Mouse (Mus musculus): ENCODE results near the gene Grin2d. TPM values are rescaled to one million over a fixed set of nuclear protein-coding genes. Genes with fewer than 3 reads are reported as not detected.
"Not testable (repeated sequence)": the region's sequence is repeated elsewhere in the genome, so short reads cannot be mapped to it uniquely, and the experiment has no call there.

Grin2d gene
- polyA plus RNA-seq (2012; ENCODE audit: insufficient read depth, insufficient read length, missing spikeins) = 0.24 and 0.34 TPM in 2 replicates

DNA sequence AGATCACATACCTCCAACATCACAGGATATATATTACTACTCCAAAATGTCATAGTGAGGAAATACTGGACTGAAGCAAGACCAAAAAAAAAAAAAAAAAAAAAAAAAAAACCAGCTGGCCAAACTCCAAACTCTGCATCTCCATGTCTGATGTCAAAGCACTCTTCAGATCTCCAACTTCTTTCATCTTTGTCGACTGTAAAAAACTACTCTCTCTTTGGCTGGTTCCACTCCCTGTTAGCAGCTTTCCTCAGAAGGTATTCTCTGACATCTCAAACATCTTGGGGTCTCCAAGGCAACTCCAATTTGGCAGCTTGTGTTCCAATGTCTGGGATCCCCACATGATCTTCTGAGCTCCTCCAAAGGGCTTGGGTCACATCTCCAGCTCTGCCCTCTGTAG, at the start of gene Grin2d:
Gene Grin2d, minus strand, starts transcription at position 101 of the 400 bp plus-strand sequence.
- not testable (repeated sequence) for H3K4me1 ChIP-seq (ENCODE audit: control insufficient read depth, insufficient read depth, low read length); H3K27ac ChIP-seq (ENCODE audit: insufficient read depth, low read depth, low read length); H3K4me3 ChIP-seq (ENCODE audit: insufficient read depth, low read length)

DNA sequence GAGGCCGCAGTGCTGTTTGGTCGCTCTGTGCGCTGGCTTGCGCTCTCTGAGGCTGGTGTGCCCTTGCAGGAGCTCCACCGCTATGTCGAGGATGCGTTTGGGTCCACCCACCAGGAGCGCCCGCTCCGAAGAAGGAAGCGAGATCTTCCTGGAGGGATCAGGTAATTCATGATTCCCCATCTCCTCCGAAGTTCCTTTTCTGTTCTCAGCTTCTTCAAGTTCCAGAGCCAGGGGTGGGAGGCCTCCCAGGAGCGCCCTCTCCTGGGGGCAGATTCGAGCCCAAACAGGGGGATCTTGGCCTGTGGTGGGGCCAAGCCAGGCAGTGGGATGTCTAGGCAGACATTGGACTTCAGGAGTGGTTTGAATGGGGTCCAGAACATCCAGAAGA, 46.2 kb upstream of the Grin2d start:
- TF ChIP-seq POLR2A (IDR thresholded peaks at IDR 0.05; ENCODE audit: borderline replicate concordance, low read depth, low read length) (no peak), CTCF (IDR thresholded peaks at IDR 0.05; ENCODE audit: low read depth, low read length) (no peak)
- H3K27ac ChIP-seq (ENCODE audit: insufficient read depth, low read depth, low read length) = no peak overlapping the region
- H3K4me1 ChIP-seq (ENCODE audit: control insufficient read depth, insufficient read depth, low read length) = peaks cover 13% of the 10 kb centered on the region
- peak overlapping the region; percentile 47 for H3K4me3 ChIP-seq (ENCODE audit: insufficient read depth, low read length)

DNA sequence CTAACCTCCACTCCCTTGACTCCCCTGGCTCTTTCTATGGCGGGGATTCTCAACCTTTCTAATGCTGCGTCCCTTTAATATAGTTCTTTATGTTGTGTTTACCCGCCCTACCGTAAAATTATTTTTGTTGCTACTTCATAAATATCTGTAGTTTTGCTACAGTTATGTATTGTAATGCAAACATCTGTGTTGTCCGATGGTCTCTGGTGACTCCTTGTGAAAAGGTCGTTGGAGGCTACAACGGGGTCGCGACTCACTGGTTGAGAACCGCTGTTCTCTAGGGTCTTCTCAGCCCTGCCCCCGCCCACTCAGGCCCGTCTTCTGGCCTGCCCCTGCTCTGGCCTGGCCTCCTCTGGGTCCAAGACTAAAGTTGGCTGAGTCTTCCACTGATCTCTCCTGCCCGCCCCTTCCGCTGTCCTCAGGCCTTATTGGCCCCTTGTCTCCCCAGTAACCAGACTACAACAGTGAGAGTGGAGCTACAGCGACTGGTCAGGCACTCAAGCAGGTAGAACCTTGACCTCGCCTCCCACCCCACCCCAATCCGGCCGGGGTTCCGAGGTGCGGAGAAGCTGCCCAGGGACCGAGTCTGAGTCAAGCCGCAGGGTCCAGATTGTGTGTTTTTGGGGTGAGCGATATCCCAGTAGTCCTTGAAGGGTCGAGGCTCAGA, 45.7 kb upstream of the Grin2d start, which contains the start of gene Ccdc114:
Gene Ccdc114, plus strand, starts transcription at position 311 of the 667 bp plus-strand sequence.
- Histone ChIP-seq H3K27ac (ENCODE audit: insufficient read depth, low read depth, low read length) (peak within 1 kb of the TSS; percentile 97), H3K4me3 (ENCODE audit: insufficient read depth, low read length) (peak within 1 kb of the TSS; percentile 67), H3K4me1 (ENCODE audit: control insufficient read depth, insufficient read depth, low read length) (peaks cover 15% of the 10 kb centered on the region)
- no peak for TF ChIP-seq CTCF (IDR thresholded peaks at IDR 0.05; ENCODE audit: low read depth, low read length)
- no peak for TF ChIP-seq POLR2A (IDR thresholded peaks at IDR 0.05; ENCODE audit: borderline replicate concordance, low read depth, low read length)

DNA sequence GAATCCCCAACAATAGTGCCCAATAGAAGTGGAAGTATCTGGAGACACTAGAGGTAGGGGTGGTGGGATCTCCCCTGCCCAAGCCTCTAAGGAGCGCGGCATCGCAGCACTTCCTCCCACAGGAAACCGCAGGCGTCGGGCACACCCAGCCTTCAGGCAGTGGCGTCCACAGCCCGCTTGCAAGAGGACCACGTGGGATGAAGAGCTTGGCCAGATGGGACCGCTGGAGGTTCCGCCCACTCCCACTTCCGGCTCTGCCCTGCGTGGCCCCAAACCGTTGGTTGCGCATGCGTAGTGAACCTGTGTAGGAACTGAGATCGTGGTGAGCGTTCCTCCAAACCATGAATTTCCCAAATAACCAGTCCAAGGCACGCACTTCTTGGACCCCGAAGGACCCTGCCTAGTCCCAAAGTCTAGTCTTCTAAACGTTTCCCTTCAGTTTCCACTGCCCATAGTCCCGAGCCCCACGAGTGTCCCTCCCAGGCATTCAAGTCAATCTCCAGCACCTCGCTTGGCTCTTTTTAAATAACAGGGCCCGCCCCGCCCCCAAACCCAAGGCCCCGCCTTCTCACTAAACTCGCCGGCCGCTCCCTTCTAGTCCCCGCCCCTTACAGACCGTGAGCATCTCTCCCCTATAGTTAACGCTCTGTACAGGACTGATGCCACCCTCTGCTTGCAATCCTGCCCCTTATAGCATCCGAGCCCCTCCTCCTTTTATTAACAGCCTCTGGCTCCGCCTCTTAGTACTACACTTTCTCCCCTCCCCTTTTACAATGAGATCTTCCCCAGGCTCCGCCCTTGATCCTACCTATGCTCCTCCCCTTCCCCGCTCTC, 45.0 kb upstream of the Grin2d start:
- peak overlapping the region; percentile 67 for H3K4me3 ChIP-seq (ENCODE audit: insufficient read depth, low read length)
- peaks cover 17% of the 10 kb centered on the region for H3K4me1 ChIP-seq (ENCODE audit: control insufficient read depth, insufficient read depth, low read length)
- TF ChIP-seq POLR2A (IDR thresholded peaks at IDR 0.05; ENCODE audit: borderline replicate concordance, low read depth, low read length) (peak; percentile 89; the same call in 1 of the 2 replicates), CTCF (IDR thresholded peaks at IDR 0.05; ENCODE audit: low read depth, low read length) (no peak)

DNA sequence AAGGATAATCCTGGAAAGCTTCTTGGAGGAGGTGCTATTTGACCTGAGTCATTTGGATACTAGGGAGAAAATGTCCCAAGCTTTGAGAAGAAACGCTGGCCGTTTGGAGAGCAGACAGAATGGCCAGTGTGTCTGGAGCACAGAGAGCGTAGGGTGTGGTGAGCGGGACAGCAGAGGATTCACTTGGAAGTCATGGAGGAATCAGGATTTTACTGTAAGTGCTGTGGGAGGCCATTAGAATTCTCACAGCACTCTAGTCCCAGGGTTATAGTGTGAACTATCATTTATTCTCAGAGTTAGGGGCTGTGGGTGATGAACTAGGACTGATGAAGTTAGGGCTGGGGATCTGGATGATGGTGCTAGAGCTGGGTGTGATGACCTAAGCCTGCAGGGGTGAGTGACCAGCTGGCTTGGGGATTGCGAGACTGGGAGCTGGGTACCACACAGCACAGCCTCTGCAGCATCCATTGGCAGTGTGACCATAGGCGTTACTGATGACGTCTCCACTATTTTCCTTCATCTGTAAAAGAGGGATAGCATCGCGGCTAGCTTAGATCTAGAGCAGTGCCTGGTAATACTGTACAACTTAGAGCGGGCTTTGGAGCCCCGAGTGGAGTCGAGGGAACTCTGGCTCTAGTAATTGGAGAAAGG, 43.9 kb upstream of the Grin2d start:
- H3K4me3 ChIP-seq (ENCODE audit: insufficient read depth, low read length) = peak overlapping the region; percentile 19; the same call in 1 of the 2 replicates
- H3K4me1 ChIP-seq (ENCODE audit: control insufficient read depth, insufficient read depth, low read length) = peaks cover 23% of the 10 kb centered on the region
- peak overlapping the region; percentile 95 for H3K27ac ChIP-seq (ENCODE audit: insufficient read depth, low read depth, low read length)
- TF ChIP-seq CTCF (IDR thresholded peaks at IDR 0.05; ENCODE audit: low read depth, low read length) (no peak), POLR2A (IDR thresholded peaks at IDR 0.05; ENCODE audit: borderline replicate concordance, low read depth, low read length) (no peak)

More for the DNA sequence above, 45.0 kb upstream of the Grin2d start:
- peak overlapping the region; percentile 97 for H3K27ac ChIP-seq (ENCODE audit: insufficient read depth, low read depth, low read length)

DNA sequence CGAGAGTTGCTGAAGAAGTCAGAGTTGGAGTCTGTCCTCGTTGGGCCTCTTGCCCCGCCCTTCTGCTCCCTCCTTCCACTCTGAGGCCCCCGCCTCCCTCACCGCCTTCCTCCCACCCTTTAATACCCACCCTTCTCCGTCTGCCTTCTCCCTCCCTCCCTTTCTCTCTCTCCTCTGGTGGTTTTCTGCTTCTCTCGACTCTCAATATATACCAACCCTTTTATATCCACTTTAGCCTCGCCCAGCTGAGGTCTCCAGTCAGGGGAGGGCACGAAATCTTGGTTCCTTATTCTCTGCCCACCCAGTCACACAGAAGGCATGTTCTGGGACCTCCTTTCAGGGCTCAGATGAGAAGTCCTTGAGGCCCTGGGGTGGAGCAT, 43.1 kb upstream of the Grin2d start, which contains the start of gene Emp3:
Gene Emp3, minus strand, starts transcription at position 163 of the 380 bp plus-strand sequence.
- Histone ChIP-seq H3K4me3 (ENCODE audit: insufficient read depth, low read length) (peak within 1 kb of the TSS; percentile 82), H3K4me1 (ENCODE audit: control insufficient read depth, insufficient read depth, low read length) (peaks cover 26% of the 10 kb centered on the region), H3K27ac (ENCODE audit: insufficient read depth, low read depth, low read length) (peak within 1 kb of the TSS; percentile 95)
- TF ChIP-seq CTCF (IDR thresholded peaks at IDR 0.05; ENCODE audit: low read depth, low read length) (no peak), POLR2A (IDR thresholded peaks at IDR 0.05; ENCODE audit: borderline replicate concordance, low read depth, low read length) (peak; percentile 46; the same call in 1 of the 2 replicates)

DNA sequence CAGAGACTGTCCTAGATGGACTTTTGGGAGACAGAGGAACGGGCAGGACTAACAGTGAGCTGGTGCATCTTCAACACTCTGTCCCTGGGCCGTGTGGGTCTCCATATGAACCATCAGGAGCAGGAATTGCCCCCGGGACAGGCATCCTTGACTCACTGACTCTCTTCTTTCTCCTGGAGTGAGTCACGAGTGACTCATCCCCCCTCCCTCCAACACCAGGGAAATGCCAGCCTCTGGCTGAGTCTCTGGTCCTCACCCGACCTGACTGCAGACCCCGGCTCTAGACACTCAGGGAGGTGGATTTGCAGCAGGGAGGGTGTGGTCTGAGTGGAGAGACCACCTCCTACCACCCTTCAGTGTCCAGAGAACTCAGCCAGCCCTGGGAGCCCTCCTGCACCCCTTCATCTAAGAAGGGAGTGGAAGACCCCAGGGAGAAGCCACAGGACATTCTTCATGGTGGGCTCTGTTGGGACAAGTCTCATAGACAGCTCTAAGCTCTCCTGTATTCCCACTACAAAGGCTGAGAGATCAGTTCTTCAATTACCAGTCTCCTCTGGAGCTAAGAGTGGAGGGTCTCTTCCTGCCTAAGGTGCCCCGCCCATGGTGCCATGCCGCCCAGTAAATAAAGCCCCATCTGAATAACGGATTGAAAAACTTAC, 42.5 kb upstream of the Grin2d start:
- TF ChIP-seq CTCF (IDR thresholded peaks at IDR 0.05; ENCODE audit: low read depth, low read length) (no peak), POLR2A (IDR thresholded peaks at IDR 0.05; ENCODE audit: borderline replicate concordance, low read depth, low read length) (no peak)
- peak overlapping the region; percentile 95 for H3K27ac ChIP-seq (ENCODE audit: insufficient read depth, low read depth, low read length)
- peaks cover 26% of the 10 kb centered on the region for H3K4me1 ChIP-seq (ENCODE audit: control insufficient read depth, insufficient read depth, low read length)
- H3K4me3 ChIP-seq (ENCODE audit: insufficient read depth, low read length) = peak overlapping the region; percentile 82

DNA sequence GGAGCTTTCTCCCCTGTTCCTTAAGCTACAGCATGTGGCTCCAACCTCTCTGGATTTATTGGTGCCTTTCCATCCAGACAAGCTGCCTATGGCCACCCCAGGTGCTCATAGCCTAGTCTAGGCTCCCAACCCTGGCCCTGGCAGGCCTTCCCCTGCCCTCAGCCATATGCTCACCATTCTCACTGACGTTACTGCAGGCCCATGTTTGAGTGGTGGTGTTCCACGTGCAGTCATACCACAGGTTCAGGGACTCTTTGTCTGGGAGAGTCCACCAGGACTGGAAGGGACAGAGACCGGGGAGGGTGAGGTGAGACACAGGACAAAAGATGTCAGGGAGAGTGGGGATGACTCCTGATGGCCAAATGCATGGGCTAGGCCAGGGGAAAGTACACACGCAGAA, 41.6 kb upstream of the Grin2d start:
- peaks cover 26% of the 10 kb centered on the region for H3K4me1 ChIP-seq (ENCODE audit: control insufficient read depth, insufficient read depth, low read length)
- H3K27ac ChIP-seq (ENCODE audit: insufficient read depth, low read depth, low read length) = peak overlapping the region; percentile 95
- TF ChIP-seq CTCF (IDR thresholded peaks at IDR 0.05; ENCODE audit: low read depth, low read length) = no peak; the same call in 1 of the 2 replicates
- TF ChIP-seq POLR2A (IDR thresholded peaks at IDR 0.05; ENCODE audit: borderline replicate concordance, low read depth, low read length) = no peak
- peak overlapping the region; percentile 82 for H3K4me3 ChIP-seq (ENCODE audit: insufficient read depth, low read length)

DNA sequence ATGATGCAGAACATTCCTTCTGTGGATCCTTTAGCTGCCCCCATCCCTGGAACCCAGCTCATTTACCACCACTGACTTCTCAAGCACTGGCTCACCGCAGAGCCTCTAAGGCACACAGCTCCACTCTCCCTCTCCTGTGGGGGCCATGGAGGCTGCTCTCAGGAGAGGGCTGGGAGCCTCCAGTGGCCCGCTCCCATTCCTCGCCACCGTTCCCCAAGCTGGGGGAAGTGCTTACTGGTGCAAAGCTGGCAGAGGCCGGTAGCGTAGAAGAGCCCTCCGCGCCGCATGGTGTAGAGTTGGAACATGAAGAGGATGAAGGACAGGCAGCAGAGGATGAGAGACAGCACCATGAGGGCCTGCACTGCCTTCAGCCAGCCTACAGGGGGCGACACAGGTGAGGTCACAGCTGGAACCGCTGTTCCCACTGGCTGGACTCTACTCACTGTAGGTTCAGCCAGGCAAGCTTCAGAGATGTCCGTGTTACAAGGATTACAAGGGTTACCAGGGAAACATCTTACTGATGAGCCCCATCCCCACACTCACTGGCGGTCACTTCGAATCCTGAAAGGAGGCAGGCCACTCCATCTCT, 41.0 kb upstream of the Grin2d start:
- TF ChIP-seq CTCF (IDR thresholded peaks at IDR 0.05; ENCODE audit: low read depth, low read length) = peak; percentile 62
- no peak for TF ChIP-seq POLR2A (IDR thresholded peaks at IDR 0.05; ENCODE audit: borderline replicate concordance, low read depth, low read length)
- Histone ChIP-seq H3K4me3 (ENCODE audit: insufficient read depth, low read length) (peak overlapping the region; percentile 82), H3K4me1 (ENCODE audit: control insufficient read depth, insufficient read depth, low read length) (peaks cover 26% of the 10 kb centered on the region), H3K27ac (ENCODE audit: insufficient read depth, low read depth, low read length) (no peak overlapping the region)

Data from bone marrow macrophage, adult 2 months (primary cell).